Mouse (Mus musculus): ENCODE measurements around the gene Vwa3b.
A peak's percentile ranks its signal among the peaks of the same experiment; 100 is the strongest.

Gene Vwa3b

GRCm38 (mm10) chr1:37063053-37063452 is 36.7 kb downstream of the Vwa3b start:
- no peak for DNase-seq (ENCODE audit: low spot score in 2 of 2)

- DNase-seq (ENCODE audit: low spot score in 2 of 2) = no peak
Observed at GRCm38 (mm10) chr1:37063841-37064240, 37.4 kb downstream of the Vwa3b start.

DNA sequence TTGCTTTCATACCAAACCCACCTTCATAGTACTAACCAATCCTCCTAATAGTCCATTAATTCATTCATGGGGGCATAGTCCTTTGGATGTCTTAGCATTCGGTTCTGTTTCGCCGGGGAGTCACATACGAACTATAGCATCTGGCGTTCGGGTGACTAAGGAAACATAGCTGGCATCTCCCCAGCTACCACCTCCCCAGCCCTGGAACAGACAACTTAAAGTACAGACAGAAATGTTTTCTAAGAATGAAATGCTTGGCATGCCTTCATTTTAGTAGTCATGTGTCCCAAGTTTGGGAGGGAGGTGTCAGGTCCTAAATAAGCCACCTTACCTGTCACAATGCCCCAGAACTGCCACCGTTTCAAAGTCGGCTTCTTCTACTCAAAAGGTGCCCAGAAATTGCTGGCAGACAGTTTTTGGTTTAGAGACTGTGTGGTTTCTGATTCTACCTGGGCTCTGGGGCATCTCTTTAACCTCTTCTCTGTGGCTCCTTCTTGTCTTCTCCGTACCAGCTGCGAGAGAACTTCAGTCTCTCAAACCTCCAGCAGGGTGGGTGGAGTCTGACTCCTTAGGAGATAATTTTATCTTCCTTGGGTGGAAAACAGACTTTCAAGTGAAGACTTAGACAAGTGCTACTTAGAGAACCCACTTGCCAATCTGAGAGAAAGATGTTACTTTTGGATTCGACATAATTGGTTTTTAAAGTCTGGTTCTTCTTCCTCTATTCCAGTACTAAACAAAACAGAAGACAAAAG is 39.4 kb downstream of the Vwa3b start:
- peak; percentile 13 to 21 for DNase-seq (ENCODE audit: low spot score in 2 of 2)

GRCm38 (mm10) chr1:37075759-37076158 is 49.4 kb downstream of the Vwa3b start:
- no peak for DNase-seq (ENCODE audit: low spot score in 2 of 2)

DNA sequence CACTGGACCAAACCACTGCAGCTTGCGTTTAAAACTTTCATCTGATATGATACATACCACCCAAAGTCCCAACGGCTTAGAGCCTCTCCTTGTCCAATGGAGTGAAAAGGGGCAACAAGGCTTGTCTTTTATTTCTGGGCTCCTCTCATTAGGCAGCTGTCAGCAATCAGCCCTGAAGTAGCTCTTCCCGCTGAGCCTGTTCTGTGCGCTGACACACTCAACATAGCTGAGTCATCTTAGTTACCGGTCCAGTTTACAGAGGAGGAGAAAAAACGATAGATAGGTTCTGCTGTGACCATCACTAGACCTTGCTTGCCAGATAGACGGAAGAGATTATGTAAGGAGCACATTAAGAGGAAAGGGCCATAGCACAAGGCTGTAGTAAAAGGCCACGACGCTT is 50.9 kb downstream of the Vwa3b start:
- no peak for DNase-seq (ENCODE audit: low spot score in 2 of 2)

GRCm38 (mm10) chr1:37077955-37078549 is 51.7 kb downstream of the Vwa3b start:
- peak; percentile 31 to 40 for DNase-seq (ENCODE audit: low spot score in 2 of 2)

DNA sequence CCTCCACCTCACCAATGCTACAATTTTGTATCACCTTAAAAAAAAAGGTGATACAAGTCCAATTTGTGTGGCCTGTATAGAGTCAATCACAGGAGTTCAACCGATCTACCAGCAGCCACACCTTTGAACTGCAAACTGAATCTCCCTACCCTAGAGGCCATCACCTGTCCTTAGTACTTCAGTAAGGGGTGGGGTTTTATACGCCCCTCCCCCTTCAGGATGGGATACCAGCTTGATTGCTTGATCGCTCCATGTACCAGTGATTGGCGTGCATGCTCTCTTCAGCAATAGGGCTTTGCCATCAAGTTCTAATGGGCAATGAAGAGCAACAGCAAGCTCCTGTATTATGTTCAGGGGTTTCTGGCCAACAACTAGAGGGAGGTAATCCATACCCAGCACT is 54.0 kb downstream of the Vwa3b start:
- DNase-seq (ENCODE audit: low spot score in 2 of 2) = no peak

- no peak for DNase-seq (ENCODE audit: low spot score in 2 of 2)
Observed at GRCm38 (mm10) chr1:37081376-37082214, 55.2 kb downstream of the Vwa3b start.

DNA sequence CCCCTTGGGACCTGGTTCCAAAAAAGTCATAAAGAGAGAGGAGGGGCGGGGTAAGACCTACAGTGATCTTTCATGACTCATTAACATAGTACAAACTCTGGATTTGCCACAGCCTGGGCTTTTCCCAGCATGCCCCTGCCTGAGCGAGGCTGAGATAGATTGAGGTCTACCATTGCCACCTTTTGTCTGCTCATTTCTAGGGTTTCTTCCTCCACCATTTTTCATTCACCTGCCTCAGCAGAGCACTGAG is 55.7 kb downstream of the Vwa3b start:
- no peak for DNase-seq (ENCODE audit: low spot score in 2 of 2)

- DNase-seq (ENCODE audit: low spot score in 2 of 2) = no peak
Observed at GRCm38 (mm10) chr1:37084075-37084474, 57.7 kb downstream of the Vwa3b start.

DNA sequence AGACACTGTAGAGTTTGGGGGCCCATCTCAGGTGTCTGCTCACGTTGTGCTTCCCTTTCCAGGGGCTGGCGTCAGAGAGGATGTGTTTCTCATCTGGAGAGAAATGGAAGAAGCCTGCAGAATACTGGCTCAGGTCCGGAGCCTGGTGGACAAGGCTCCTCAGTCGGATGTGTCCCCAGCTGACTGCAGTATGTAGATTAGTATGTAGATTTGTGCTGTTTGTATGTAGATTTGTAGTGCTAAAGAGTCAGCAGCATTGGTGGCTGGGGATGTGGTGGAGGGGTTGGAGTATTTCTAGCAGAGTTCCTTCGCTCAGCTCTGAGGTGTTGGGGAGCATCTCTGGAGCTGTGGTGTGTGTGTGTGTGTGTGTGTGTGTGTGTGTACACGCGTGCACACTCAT is 58.8 kb downstream of the Vwa3b start:
- DNase-seq (ENCODE audit: low spot score in 2 of 2) = no peak

DNA sequence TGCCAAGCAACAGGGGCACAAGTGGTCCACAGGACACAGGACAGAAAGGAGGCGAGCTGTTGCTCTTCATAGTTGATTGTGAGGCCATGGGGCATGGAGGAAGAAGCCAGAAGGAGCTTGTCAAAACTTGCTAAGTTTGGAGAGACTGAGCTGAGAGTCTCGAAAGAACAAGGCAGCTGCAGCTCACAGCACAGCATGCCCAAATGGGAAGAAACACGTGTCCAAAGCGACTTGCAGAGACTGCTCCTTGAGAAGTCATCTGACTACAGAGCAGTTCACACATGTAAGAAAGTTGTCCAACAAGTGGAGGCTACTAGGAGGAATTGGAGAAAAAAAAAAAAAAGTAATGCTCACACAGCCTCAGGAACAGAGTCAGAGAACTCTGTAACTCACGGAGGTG is 62.8 kb downstream of the Vwa3b start:
- no peak for DNase-seq (ENCODE audit: low spot score in 2 of 2)

GRCm38 (mm10) chr1:37097382-37098093 is 71.1 kb downstream of the Vwa3b start:
- no peak for DNase-seq (ENCODE audit: low spot score in 2 of 2)

DNA sequence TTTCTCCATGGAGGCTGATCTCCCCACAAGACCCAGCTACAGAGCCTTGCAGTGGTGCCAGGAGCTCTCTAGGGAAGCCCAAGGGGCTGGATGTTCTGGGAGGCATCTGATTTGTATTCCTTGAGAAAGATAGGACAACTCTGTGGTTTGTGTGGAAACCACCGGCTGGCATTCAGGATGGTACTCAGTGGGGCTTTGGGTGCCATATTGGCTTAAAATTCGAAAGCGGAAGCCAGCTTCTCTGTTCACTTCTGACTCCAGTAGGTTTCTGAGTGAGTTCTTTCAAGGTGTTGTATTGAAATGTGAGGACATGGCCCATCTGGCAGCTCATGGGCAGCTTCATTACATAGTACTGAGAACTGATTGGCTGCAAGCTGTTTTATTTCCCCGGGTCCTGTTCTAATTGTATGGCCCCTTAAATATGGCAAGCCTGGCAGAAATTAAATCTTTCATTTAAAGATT is 71.7 kb downstream of the Vwa3b start:
- DNase-seq (ENCODE audit: low spot score in 2 of 2) = no peak

DNA sequence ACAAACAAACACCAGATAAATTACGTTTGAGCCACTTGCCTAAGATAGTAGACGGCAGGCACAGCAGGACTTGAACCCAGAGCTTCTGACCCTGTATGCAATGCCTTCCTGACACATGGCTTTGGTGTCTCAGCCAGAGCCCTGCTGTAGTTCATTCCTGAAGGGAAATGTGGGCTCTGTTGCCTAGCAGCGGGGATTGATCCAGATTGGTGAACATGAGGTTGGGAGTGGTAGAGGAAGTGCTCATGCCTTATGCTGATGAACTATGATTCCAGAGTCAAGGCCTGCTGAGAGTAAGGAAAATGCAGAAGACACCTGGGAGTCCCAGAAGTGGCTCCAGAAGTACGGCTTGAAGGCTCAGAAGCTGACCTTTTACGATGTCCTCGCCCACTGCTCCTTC is 74.0 kb downstream of the Vwa3b start:
- no peak for DNase-seq (ENCODE audit: low spot score in 2 of 2)

- no peak for DNase-seq (ENCODE audit: low spot score in 2 of 2)
Observed at GRCm38 (mm10) chr1:37101016-37101415, 74.6 kb downstream of the Vwa3b start.

GRCm38 (mm10) chr1:37101717-37102116 is 75.3 kb downstream of the Vwa3b start:
- no peak for DNase-seq (ENCODE audit: low spot score in 2 of 2)

DNA sequence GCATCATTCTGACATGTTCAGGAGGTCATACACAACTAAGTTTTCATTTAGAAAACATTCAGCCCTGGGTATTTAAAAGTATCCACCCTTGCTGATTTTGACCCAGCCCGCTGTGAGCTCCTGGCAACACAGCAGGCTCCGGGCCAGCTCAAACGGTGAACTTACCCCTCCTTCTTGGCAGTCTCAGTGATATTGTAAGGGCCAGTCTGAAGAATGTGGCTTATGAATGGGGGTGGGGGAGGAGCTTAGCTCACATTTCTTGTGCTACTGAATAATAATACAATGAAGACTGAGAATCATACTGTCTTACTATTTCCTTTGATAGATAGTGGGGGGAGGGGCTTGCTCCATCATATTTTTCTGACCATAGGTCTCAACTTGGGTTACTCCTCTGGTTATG is 78.8 kb downstream of the Vwa3b start:
- no peak for DNase-seq (ENCODE audit: low spot score in 2 of 2)

- DNase-seq (ENCODE audit: low spot score in 2 of 2) = no peak
Observed at GRCm38 (mm10) chr1:37113781-37114180, 87.4 kb downstream of the Vwa3b start.

- DNase-seq (ENCODE audit: low spot score in 2 of 2) = no peak
Observed at GRCm38 (mm10) chr1:37115847-37116246, 89.5 kb downstream of the Vwa3b start.

DNA sequence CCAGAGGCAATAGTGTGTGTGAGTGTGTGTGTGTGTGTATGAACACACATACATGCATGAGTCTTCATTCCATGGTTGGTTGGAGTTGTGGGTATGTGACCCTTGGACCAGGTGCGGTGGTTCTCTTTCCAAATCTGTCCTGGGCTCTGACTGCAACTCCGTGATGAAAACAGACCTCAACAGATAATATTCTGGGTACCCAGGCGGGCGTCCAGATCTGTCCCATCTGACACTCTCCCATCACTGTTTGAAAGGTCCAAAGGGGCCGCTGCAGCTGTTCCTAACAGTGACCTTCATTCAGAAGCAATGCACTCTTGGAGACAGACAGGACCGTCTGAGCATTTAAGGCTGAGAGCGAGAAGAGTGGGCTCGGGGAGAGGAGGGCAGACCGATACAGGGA is 90.2 kb downstream of the Vwa3b start:
- no peak for DNase-seq (ENCODE audit: low spot score in 2 of 2)

DNA sequence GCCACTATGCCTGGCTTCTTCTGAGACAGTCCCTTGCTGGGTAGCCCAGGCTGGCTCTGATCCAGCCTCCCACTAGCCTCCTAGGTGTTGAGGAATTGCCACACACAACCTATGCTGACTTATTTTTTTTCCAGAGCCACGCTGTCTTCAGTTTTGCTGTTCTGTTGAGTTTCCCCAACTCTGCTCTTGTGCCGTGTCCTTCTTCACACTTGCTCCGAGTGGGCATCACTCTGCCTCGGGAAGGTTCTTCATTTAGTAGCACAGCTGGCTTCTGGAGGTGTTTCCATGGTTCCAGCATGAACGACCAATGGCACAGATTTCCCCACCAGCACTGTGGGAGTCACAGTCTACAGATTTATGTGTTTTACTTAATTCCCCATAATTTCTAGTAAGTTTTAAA is 91.6 kb downstream of the Vwa3b start:
- no peak for DNase-seq (ENCODE audit: low spot score in 2 of 2)
